Mouse (Mus musculus): ENCODE results near the gene Rap1a. TPM values are rescaled to one million over a fixed set of nuclear protein-coding genes. Genes with fewer than 3 reads are reported as not detected.

Gene Rap1a
- polyA plus RNA-seq, 1 experiment from 2014 or later, result 83.1 TPM

- Histone ChIP-seq H3K4me2 (peak overlapping the region; percentile 75), H3K27me3 (no peaks in the 10 kb centered on the region), H3K9me3 (no peaks in the 10 kb centered on the region), H3K4me3 (peak overlapping the region; percentile 87), H3K27ac (peak overlapping the region; percentile 86), H3K9ac (peak overlapping the region; percentile 95), H3K4me1 (peaks cover 19% of the 10 kb centered on the region), H3K36me3 (no peaks in the 10 kb centered on the region)
- WGBS, result under 1% methylated on average over 55 of the region's 59 CpGs
- peak; percentile 52 for ATAC-seq (ENCODE audit: insufficient number of reproducible peaks, insufficient read depth, low FRiP score, low TSS enrichment, low read depth)
These were observed 403 bp downstream of the Rap1a start for GRCm38 (mm10) chr3:105800675-105801190.

- peaks cover 19% of the 10 kb centered on the region for H3K4me1 ChIP-seq
- 1% methylated on average over 12 of the region's 12 CpGs for WGBS
- peak overlapping the region; percentile 86 for H3K27ac ChIP-seq
- H3K9ac ChIP-seq, result peak overlapping the region; percentile 95
- ATAC-seq (ENCODE audit: insufficient number of reproducible peaks, insufficient read depth, low FRiP score, low TSS enrichment, low read depth), result no peak
- no peaks in the 10 kb centered on the region for H3K27me3 ChIP-seq
- no peaks in the 10 kb centered on the region for H3K9me3 ChIP-seq
- no peaks in the 10 kb centered on the region for H3K36me3 ChIP-seq
- H3K4me2 ChIP-seq, result peak overlapping the region; percentile 75
- H3K4me3 ChIP-seq, result peak overlapping the region; percentile 87
These were observed 921 bp downstream of the Rap1a start for GRCm38 (mm10) chr3:105800156-105800674.

GRCm38 (mm10) chr3:105799375-105799774, 1.8 kb downstream of the Rap1a start:
- Histone ChIP-seq H3K36me3 (no peaks in the 10 kb centered on the region), H3K27me3 (no peaks in the 10 kb centered on the region), H3K27ac (no peak overlapping the region), H3K4me1 (peaks cover 19% of the 10 kb centered on the region), H3K9me3 (no peaks in the 10 kb centered on the region), H3K9ac (no peak overlapping the region), H3K4me3 (peak overlapping the region; percentile 87; the same call in 1 of the 2 replicates), H3K4me2 (peak overlapping the region; percentile 75)
- 68% methylated on average over 4 of the region's 4 CpGs for WGBS
- no peak for ATAC-seq (ENCODE audit: insufficient number of reproducible peaks, insufficient read depth, low FRiP score, low TSS enrichment, low read depth)

GRCm38 (mm10) chr3:105798770-105799169, 2.4 kb downstream of the Rap1a start:
- WGBS, result 83% methylated on average over 2 of the region's 2 CpGs
- Histone ChIP-seq H3K36me3 (no peaks in the 10 kb centered on the region), H3K4me1 (peaks cover 19% of the 10 kb centered on the region), H3K27ac (no peak overlapping the region), H3K9ac (no peak overlapping the region), H3K4me3 (0 out of 2 replicates have a peak overlapping the region, but pooled peaks have one; percentile 6), H3K9me3 (no peaks in the 10 kb centered on the region), H3K4me2 (0 out of 2 replicates have a peak overlapping the region, but pooled peaks have one; percentile 11), H3K27me3 (no peaks in the 10 kb centered on the region)
- no peak for ATAC-seq (ENCODE audit: insufficient number of reproducible peaks, insufficient read depth, low FRiP score, low TSS enrichment, low read depth)

GRCm38 (mm10) chr3:105797427-105797826, 3.7 kb downstream of the Rap1a start:
- Histone ChIP-seq H3K36me3 (no peaks in the 10 kb centered on the region), H3K27me3 (no peaks in the 10 kb centered on the region), H3K4me2 (no peak overlapping the region), H3K27ac (no peak overlapping the region), H3K9me3 (no peaks in the 10 kb centered on the region), H3K4me3 (no peak overlapping the region), H3K9ac (no peak overlapping the region), H3K4me1 (peaks cover 19% of the 10 kb centered on the region)
- WGBS, result 80% methylated on average over 2 of the region's 2 CpGs
- no peak for ATAC-seq (ENCODE audit: insufficient number of reproducible peaks, insufficient read depth, low FRiP score, low TSS enrichment, low read depth)

GRCm38 (mm10) chr3:105796761-105797160, 4.4 kb downstream of the Rap1a start:
- WGBS, result 77% methylated on average over 4 of the region's 4 CpGs

GRCm38 (mm10) chr3:105794309-105794708, 6.8 kb downstream of the Rap1a start:
- Histone ChIP-seq H3K27ac (no peak overlapping the region), H3K36me3 (peaks cover 7% of the 10 kb centered on the region), H3K4me3 (no peak overlapping the region), H3K9ac (no peak overlapping the region), H3K9me3 (no peaks in the 10 kb centered on the region), H3K27me3 (no peaks in the 10 kb centered on the region), H3K4me1 (peaks cover 8% of the 10 kb centered on the region), H3K4me2 (no peak overlapping the region)
- ATAC-seq (ENCODE audit: insufficient number of reproducible peaks, insufficient read depth, low FRiP score, low TSS enrichment, low read depth), result no peak
- WGBS, result 85% methylated on average over 1 of the region's 1 CpGs

More at GRCm38 (mm10) chr3:105796761-105797160, 4.4 kb downstream of the Rap1a start:
- no peak for ATAC-seq (ENCODE audit: insufficient number of reproducible peaks, insufficient read depth, low FRiP score, low TSS enrichment, low read depth)
- no peaks in the 10 kb centered on the region for H3K9me3 ChIP-seq
- no peak overlapping the region for H3K4me2 ChIP-seq
- H3K27me3 ChIP-seq, result no peaks in the 10 kb centered on the region
- no peaks in the 10 kb centered on the region for H3K36me3 ChIP-seq
- no peak overlapping the region for H3K9ac ChIP-seq
- H3K4me3 ChIP-seq, result no peak overlapping the region
- H3K27ac ChIP-seq, result no peak overlapping the region
- H3K4me1 ChIP-seq, result peaks cover 18% of the 10 kb centered on the region

- H3K36me3 ChIP-seq, result peaks cover 22% of the 10 kb centered on the region
- no peak for ATAC-seq (ENCODE audit: insufficient number of reproducible peaks, insufficient read depth, low FRiP score, low TSS enrichment, low read depth)
- H3K9me3 ChIP-seq, result peaks cover 6% of the 10 kb centered on the region
- no peaks in the 10 kb centered on the region for H3K27me3 ChIP-seq
- no peaks in the 10 kb centered on the region for H3K4me1 ChIP-seq
- H3K4me2 ChIP-seq, result no peak overlapping the region
- no peak overlapping the region for H3K27ac ChIP-seq
- 93% methylated on average over 7 of the region's 7 CpGs for WGBS
- H3K9ac ChIP-seq, result no peak overlapping the region
- H3K4me3 ChIP-seq, result no peak overlapping the region
These were observed 8.8 kb downstream of the Rap1a start for GRCm38 (mm10) chr3:105792309-105792708.

- no peaks in the 10 kb centered on the region for H3K27me3 ChIP-seq
- 91% methylated on average over 2 of the region's 2 CpGs for WGBS
- H3K4me2 ChIP-seq, result no peak overlapping the region
- no peak for ATAC-seq (ENCODE audit: insufficient number of reproducible peaks, insufficient read depth, low FRiP score, low TSS enrichment, low read depth)
- H3K9ac ChIP-seq, result no peak overlapping the region
- no peak overlapping the region for H3K27ac ChIP-seq
- peaks cover 6% of the 10 kb centered on the region for H3K9me3 ChIP-seq
- peaks cover 24% of the 10 kb centered on the region for H3K36me3 ChIP-seq
- H3K4me1 ChIP-seq, result no peaks in the 10 kb centered on the region
- no peak overlapping the region for H3K4me3 ChIP-seq
These were observed 10.0 kb downstream of the Rap1a start for GRCm38 (mm10) chr3:105791129-105791528.

- Histone ChIP-seq H3K9ac (no peak overlapping the region), H3K36me3 (peaks cover 24% of the 10 kb centered on the region), H3K4me2 (no peak overlapping the region), H3K27me3 (no peaks in the 10 kb centered on the region), H3K27ac (no peak overlapping the region), H3K4me3 (no peak overlapping the region), H3K9me3 (peaks cover 6% of the 10 kb centered on the region), H3K4me1 (no peaks in the 10 kb centered on the region)
- WGBS, result 96% methylated on average over 1 of the region's 1 CpGs
- no peak for ATAC-seq (ENCODE audit: insufficient number of reproducible peaks, insufficient read depth, low FRiP score, low TSS enrichment, low read depth)
These were observed 10.8 kb downstream of the Rap1a start for GRCm38 (mm10) chr3:105790338-105790737.

GRCm38 (mm10) chr3:105789776-105790175, 11.4 kb downstream of the Rap1a start:
- Histone ChIP-seq H3K36me3 (peaks cover 24% of the 10 kb centered on the region), H3K27me3 (no peaks in the 10 kb centered on the region), H3K9ac (no peak overlapping the region), H3K4me2 (no peak overlapping the region), H3K4me3 (no peak overlapping the region), H3K4me1 (no peaks in the 10 kb centered on the region), H3K27ac (no peak overlapping the region), H3K9me3 (peaks cover 6% of the 10 kb centered on the region)
- no peak for ATAC-seq (ENCODE audit: insufficient number of reproducible peaks, insufficient read depth, low FRiP score, low TSS enrichment, low read depth)
- 85% methylated on average over 1 of the region's 1 CpGs for WGBS

GRCm38 (mm10) chr3:105787328-105787727, 13.8 kb downstream of the Rap1a start:
- peaks cover 6% of the 10 kb centered on the region for H3K9me3 ChIP-seq
- WGBS, result 97% methylated on average over 3 of the region's 3 CpGs
- H3K9ac ChIP-seq, result no peak overlapping the region
- H3K4me3 ChIP-seq, result no peak overlapping the region
- no peak overlapping the region for H3K27ac ChIP-seq
- H3K4me1 ChIP-seq, result no peaks in the 10 kb centered on the region
- peaks cover 24% of the 10 kb centered on the region for H3K36me3 ChIP-seq
- H3K4me2 ChIP-seq, result no peak overlapping the region
- no peak for ATAC-seq (ENCODE audit: insufficient number of reproducible peaks, insufficient read depth, low FRiP score, low TSS enrichment, low read depth)
- no peaks in the 10 kb centered on the region for H3K27me3 ChIP-seq
